Mouse (Mus musculus) hindbrain, embryonic 14.5 days (tissue): Measurements from ENCODE around the gene 1700029F12Rik. TPM values are rescaled to one million over a fixed set of nuclear protein-coding genes. Genes with fewer than 3 reads are reported as not detected.

Experiments used
- ATAC-seq: fragments of 200-750 bp; cut with Nextera tagmentation; 2 replicates; pipeline ENCODE4 v1.8.0; 2017; ENCODE audit warnings: moderate number of reproducible peaks, mild to moderate bottlenecking, moderate TSS enrichment, moderate library complexity; ENCODE audit not compliant: low FRiP score
- DNase-seq: peaks from one replicate; pipeline ENCODE4 v3.0.0-alpha.2; 2015; ENCODE audit warnings: low spot score
- H3K27ac ChIP-seq: fragments of 300-500 bp; sonication (generic); 2 replicates; pipeline ENCODE4 v1.5.1; 2014; ENCODE audit warnings: mild to moderate bottlenecking, moderate library complexity
- H3K27me3 ChIP-seq: fragments of 300-500 bp; sonication (generic); 2 replicates; pipeline ENCODE4 v1.6.1; 2014; ENCODE audit warnings: mild to moderate bottlenecking, low read length, mixed read lengths; ENCODE audit not compliant: control insufficient read depth, insufficient read depth
- H3K36me3 ChIP-seq: fragments of 300-500 bp; sonication (generic); replicated peaks from 2 replicates; pipeline ENCODE4 v1.6.1; 2014; ENCODE audit not compliant: control insufficient read depth, insufficient read depth
- H3K4me1 ChIP-seq: fragments of 300-500 bp; sonication (generic); replicated peaks from 2 replicates; pipeline ENCODE4 v1.6.1; 2014; ENCODE audit warnings: antibody characterized with exemption, low read length, mixed read lengths; ENCODE audit not compliant: control insufficient read depth, insufficient read depth
- H3K4me2 ChIP-seq: fragments of 300-500 bp; sonication (generic); replicated peaks from 2 replicates; pipeline ENCODE4 v1.6.1; 2014; ENCODE audit warnings: mild to moderate bottlenecking, moderate library complexity
- H3K4me3 ChIP-seq: fragments of 300-500 bp; sonication (generic); replicated peaks from 2 replicates; pipeline ENCODE4 v1.5.1; 2014; ENCODE audit warnings: mild to moderate bottlenecking, low read length
- H3K9ac ChIP-seq: fragments of 300-500 bp; sonication (generic); 2 replicates; pipeline ENCODE4 v1.6.1; 2014
- H3K9me3 ChIP-seq: fragments of 300-500 bp; sonication (generic); 2 replicates; pipeline ENCODE4 v1.6.1; 2016; ENCODE audit warnings: low read length; ENCODE audit not compliant: control insufficient read depth
- WGBS: fragments of 180-500 bp; shearing (Covaris S2); extraction: QIAGEN DNeasy Blood & Tissue Kit; methylation state at CpG from one replicate; pipeline ENCODE4 v1.1.7; 2014; 5-methylcytosine and 5-hydroxymethylcytosine counted together
- polyA plus RNA-seq: library from polyadenylated mRNA; unstranded; fragments of >200 nt; fragmentation: Nextera tagmentation; extraction: Ambion mirVana; gene quantifications from 2 replicates; pipeline ENCODE4 v1.2.1, GENCODE M21; 2014

1700029F12Rik gene
- polyA plus RNA-seq, 1 experiment from 2014 or later: not detected

- no peaks in the 10 kb centered on the region for H3K4me1 ChIP-seq
- WGBS: 64% methylated on average over 8 of the region's 8 CpGs
- no peak overlapping the region for H3K4me2 ChIP-seq
- no peaks in the 10 kb centered on the region for H3K36me3 ChIP-seq
- no peaks in the 10 kb centered on the region for H3K27me3 ChIP-seq
- DNase-seq: no peak
- H3K27ac ChIP-seq: no peak overlapping the region
- ATAC-seq: no peak
- H3K9me3 ChIP-seq: no peaks in the 10 kb centered on the region
- no peak overlapping the region for H3K4me3 ChIP-seq
- H3K9ac ChIP-seq: no peak overlapping the region
Measured at GRCm38 (mm10) chr13:97053844-97054243, 19.7 kb upstream of the 1700029F12Rik start.

DNA sequence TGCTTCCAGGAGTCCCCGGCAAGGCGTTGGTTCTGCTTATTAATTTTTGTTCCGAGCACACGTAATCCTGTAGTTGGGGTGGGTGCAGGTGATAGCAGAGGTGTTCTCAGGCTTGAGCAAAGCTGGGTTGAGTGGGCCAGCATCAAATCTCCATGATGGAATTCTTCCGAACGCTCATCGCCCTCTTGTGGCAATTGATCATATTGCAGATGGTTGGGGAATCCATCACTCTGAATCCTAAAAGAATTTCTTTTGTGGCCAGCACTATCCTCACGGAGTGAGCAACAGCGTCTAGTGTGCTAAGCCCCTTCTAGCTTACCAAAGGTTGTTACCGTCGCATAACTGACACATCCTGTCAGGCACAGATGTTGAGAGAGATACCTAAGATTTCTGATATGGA lies 18.5 kb upstream of the 1700029F12Rik start:
- Histone ChIP-seq H3K4me2 (no peak overlapping the region), H3K4me1 (no peaks in the 10 kb centered on the region), H3K9ac (no peak overlapping the region), H3K9me3 (no peaks in the 10 kb centered on the region), H3K36me3 (no peaks in the 10 kb centered on the region), H3K27me3 (no peaks in the 10 kb centered on the region), H3K27ac (no peak overlapping the region), H3K4me3 (no peak overlapping the region)
- 18% methylated on average over 11 of the region's 11 CpGs for WGBS
- DNase-seq (peak; percentile 96), ATAC-seq (peak; percentile 51; the same call in 1 of the 2 replicates)

- H3K27me3 ChIP-seq: no peaks in the 10 kb centered on the region
- no peak overlapping the region for H3K9ac ChIP-seq
- H3K4me2 ChIP-seq: no peak overlapping the region
- WGBS: 72% methylated on average over 6 of the region's 6 CpGs
- DNase-seq (no peak), ATAC-seq (no peak)
- H3K4me3 ChIP-seq: no peak overlapping the region
- no peak overlapping the region for H3K27ac ChIP-seq
- H3K9me3 ChIP-seq: no peaks in the 10 kb centered on the region
- H3K36me3 ChIP-seq: no peaks in the 10 kb centered on the region
- H3K4me1 ChIP-seq: no peaks in the 10 kb centered on the region
Measured at GRCm38 (mm10) chr13:97051158-97051557, 17.0 kb upstream of the 1700029F12Rik start.

- Histone ChIP-seq H3K4me1 (no peaks in the 10 kb centered on the region), H3K9ac (no peak overlapping the region), H3K27ac (no peak overlapping the region), H3K4me2 (no peak overlapping the region), H3K9me3 (no peaks in the 10 kb centered on the region), H3K27me3 (no peaks in the 10 kb centered on the region), H3K36me3 (no peaks in the 10 kb centered on the region), H3K4me3 (no peak overlapping the region)
- ATAC-seq (no peak), DNase-seq (no peak)
- 91% methylated on average over 13 of the region's 13 CpGs for WGBS
Measured at GRCm38 (mm10) chr13:97030075-97030474, 4.1 kb downstream of the 1700029F12Rik start.

DNA sequence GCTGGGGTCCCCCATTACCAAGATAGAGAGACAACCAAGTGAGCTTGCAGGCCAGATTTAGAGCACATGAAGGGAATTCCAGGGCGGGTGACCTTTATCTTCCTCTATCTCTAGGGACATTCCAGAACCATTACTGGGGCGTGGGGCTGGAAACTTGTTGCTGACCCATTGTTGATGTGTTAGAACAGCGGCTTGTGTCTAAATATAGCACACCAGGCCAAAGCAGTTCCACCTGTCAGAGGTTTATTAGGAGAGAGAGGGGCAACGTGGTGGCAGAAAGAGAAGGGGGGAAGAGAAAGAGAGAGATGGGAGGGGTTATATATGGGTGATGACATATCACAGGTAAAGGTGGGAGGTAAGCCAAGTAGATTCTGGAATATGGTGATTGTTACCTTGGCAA lies 12.3 kb downstream of the 1700029F12Rik start:
- no peaks in the 10 kb centered on the region for H3K27me3 ChIP-seq
- no peaks in the 10 kb centered on the region for H3K36me3 ChIP-seq
- WGBS: 71% methylated on average over 4 of the region's 4 CpGs

GRCm38 (mm10) chr13:97020122-97020521 lies 14.0 kb downstream of the 1700029F12Rik start:
- no peak overlapping the region for H3K4me2 ChIP-seq
- no peaks in the 10 kb centered on the region for H3K4me1 ChIP-seq
- H3K36me3 ChIP-seq: no peaks in the 10 kb centered on the region
- H3K9ac ChIP-seq: no peak overlapping the region
- 52% methylated on average over 5 of the region's 5 CpGs for WGBS
- H3K27ac ChIP-seq: no peak overlapping the region
- ATAC-seq (no peak), DNase-seq (no peak)
- no peaks in the 10 kb centered on the region for H3K27me3 ChIP-seq
- H3K4me3 ChIP-seq: no peak overlapping the region
- no peaks in the 10 kb centered on the region for H3K9me3 ChIP-seq

More for the DNA sequence above, 12.3 kb downstream of the 1700029F12Rik start:
- H3K4me2 ChIP-seq: no peak overlapping the region
- H3K27ac ChIP-seq: no peak overlapping the region
- H3K9me3 ChIP-seq: no peaks in the 10 kb centered on the region
- H3K9ac ChIP-seq: no peak overlapping the region
- H3K4me1 ChIP-seq: no peaks in the 10 kb centered on the region
- H3K4me3 ChIP-seq: no peak overlapping the region
- DNase-seq (no peak), ATAC-seq (no peak)

DNA sequence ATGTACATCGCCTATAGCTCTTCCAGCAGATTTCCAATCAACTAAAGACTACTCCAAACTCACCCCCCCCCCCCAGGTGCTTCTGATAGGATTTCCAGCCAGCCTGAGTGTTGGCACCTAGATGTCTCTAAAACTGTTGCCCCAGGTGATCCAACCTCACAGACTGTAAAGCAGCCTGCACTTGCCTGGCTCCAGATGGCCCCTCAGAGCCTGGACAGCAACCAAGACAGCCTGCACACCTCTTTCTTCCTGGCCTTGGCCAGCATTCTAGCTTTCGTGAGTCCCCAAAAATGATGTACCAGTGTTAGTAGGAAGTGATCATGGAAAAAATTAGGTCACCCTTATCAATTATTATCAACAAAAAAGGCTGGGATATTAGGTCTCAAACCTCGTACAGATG lies 16.5 kb downstream of the 1700029F12Rik start:
- Histone ChIP-seq H3K9me3 (no peaks in the 10 kb centered on the region), H3K36me3 (no peaks in the 10 kb centered on the region), H3K4me1 (no peaks in the 10 kb centered on the region), H3K27me3 (no peaks in the 10 kb centered on the region), H3K4me3 (no peak overlapping the region), H3K27ac (no peak overlapping the region), H3K9ac (no peak overlapping the region), H3K4me2 (no peak overlapping the region)
- DNase-seq (no peak), ATAC-seq (no peak)
- 92% methylated on average over 3 of the region's 3 CpGs for WGBS

- no peak overlapping the region for H3K27ac ChIP-seq
- 90% methylated on average over 4 of the region's 4 CpGs for WGBS
- no peak overlapping the region for H3K4me2 ChIP-seq
- no peaks in the 10 kb centered on the region for H3K36me3 ChIP-seq
- H3K4me3 ChIP-seq: no peak overlapping the region
- H3K4me1 ChIP-seq: no peaks in the 10 kb centered on the region
- DNase-seq (no peak), ATAC-seq (no peak)
- H3K9me3 ChIP-seq: no peaks in the 10 kb centered on the region
- no peak overlapping the region for H3K9ac ChIP-seq
- no peaks in the 10 kb centered on the region for H3K27me3 ChIP-seq
Measured at GRCm38 (mm10) chr13:97014366-97014765, 19.8 kb downstream of the 1700029F12Rik start.

- no peaks in the 10 kb centered on the region for H3K27me3 ChIP-seq
- 2% methylated on average over 19 of the region's 19 CpGs for WGBS
Measured at GRCm38 (mm10) chr13:97008266-97009153, 25.7 kb downstream of the 1700029F12Rik start.

More at GRCm38 (mm10) chr13:97008266-97009153, 25.7 kb downstream of the 1700029F12Rik start:
- peak overlapping the region; percentile 75 for H3K4me2 ChIP-seq
- no peaks in the 10 kb centered on the region for H3K9me3 ChIP-seq
- peak overlapping the region; percentile 86 for H3K27ac ChIP-seq
- H3K36me3 ChIP-seq: no peaks in the 10 kb centered on the region
- DNase-seq: peak; percentile 80
- no peaks in the 10 kb centered on the region for H3K4me1 ChIP-seq
- H3K4me3 ChIP-seq: peak overlapping the region; percentile 38
- ATAC-seq: peak; percentile 87
- peak overlapping the region; percentile 80 for H3K9ac ChIP-seq
